ENCODE assay signal across 20 mouse cellular contexts in genomic region chr1:94140518-94140917, GRCm38 (mm10).
DNase-seq lines count a peak whose midpoint lies in the region; ATAC-seq and TF ChIP-seq lines count a peak whose summit lies in the region.
"Had no signal": no experiment of that assay in that cellular context is flagged by ENCODE, and none has a peak within 500 bp of the region (broad histone marks: within the 10 kb centered on the region; RNA-seq: fewer than 3 reads in every experiment).

No protein-coding gene starts in this region.

- H3K4me3 ChIP-seq in forebrain, embryonic 13.5 days: no peak overlapping the region
- H3K4me3 ChIP-seq in forebrain, embryonic 11.5 days (ENCODE audit: low read depth, low read length): no peak overlapping the region
- H3K4me3 ChIP-seq in forebrain, embryonic 15.5 days: no peak overlapping the region
- H3K4me3 ChIP-seq in forebrain, embryonic 10.5 days: no peak overlapping the region
- H3K4me3 ChIP-seq: embryonic facial prominence, embryonic 12.5 days; embryonic facial prominence, embryonic 15.5 days; erythroblast, embryonic 14.5 days; gastrocnemius, adult 2 months had no signal

- no peaks in the 10 kb centered on the region for H3K36me3 ChIP-seq in forebrain, embryonic 13.5 days (ENCODE audit: poor library complexity, severe bottlenecking)
- H3K36me3 ChIP-seq in forebrain, embryonic 11.5 days (ENCODE audit: control insufficient read depth, insufficient read depth, low read length): no peaks in the 10 kb centered on the region
- H3K36me3 ChIP-seq in forebrain, embryonic 15.5 days: no peaks in the 10 kb centered on the region
- no peaks in the 10 kb centered on the region for H3K36me3 ChIP-seq in forebrain, embryonic 10.5 days (replicated peaks)
- H3K36me3 ChIP-seq: embryonic facial prominence, embryonic 12.5 days; embryonic facial prominence, embryonic 15.5 days had no signal

- no peaks in the 10 kb centered on the region for H3K9me3 ChIP-seq in forebrain, embryonic 13.5 days (replicated peaks)
- no peaks in the 10 kb centered on the region for H3K9me3 ChIP-seq in forebrain, embryonic 11.5 days (ENCODE audit: control insufficient read depth, low read length)
- no peaks in the 10 kb centered on the region for H3K9me3 ChIP-seq in forebrain, embryonic 15.5 days
- H3K9me3 ChIP-seq in forebrain, embryonic 10.5 days: no peaks in the 10 kb centered on the region
- H3K9me3 ChIP-seq: embryonic facial prominence, embryonic 12.5 days; embryonic facial prominence, embryonic 15.5 days had no signal

- TF ChIP-seq CTCF in brain, embryonic 14.5 days (IDR thresholded peaks at IDR 0.05; ENCODE audit: borderline replicate concordance, extremely low read depth, insufficient read depth, insufficient read length): no peak

- peak; percentile 55; the same call in 1 of the 2 replicates for ATAC-seq in forebrain, embryonic 13.5 days
- no peak for ATAC-seq in forebrain, embryonic 11.5 days (replicated peaks; ENCODE audit: low FRiP score)
- peak; percentile 39 for ATAC-seq in forebrain, embryonic 15.5 days (replicated peaks)

- no peak overlapping the region for H3K9ac ChIP-seq in forebrain, embryonic 13.5 days
- H3K9ac ChIP-seq in forebrain, embryonic 11.5 days (ENCODE audit: low read length): no peak overlapping the region
- no peak overlapping the region for H3K9ac ChIP-seq in forebrain, embryonic 15.5 days (replicated peaks)
- H3K9ac ChIP-seq: embryonic facial prominence, embryonic 12.5 days; embryonic facial prominence, embryonic 15.5 days had no signal

- WGBS in forebrain, embryonic 13.5 days: 76% methylated on average over 3 of the region's 3 CpGs
- WGBS in forebrain, embryonic 11.5 days: 77% methylated on average over 3 of the region's 3 CpGs
- WGBS in forebrain, embryonic 15.5 days: 52% methylated on average over 3 of the region's 3 CpGs
- WGBS in forebrain, embryonic 10.5 days: 77% methylated on average over 3 of the region's 3 CpGs

- no peaks in the 10 kb centered on the region for H3K4me1 ChIP-seq in forebrain, embryonic 13.5 days
- H3K4me1 ChIP-seq in forebrain, embryonic 11.5 days (replicated peaks; ENCODE audit: control insufficient read depth, insufficient read depth, low read length): no peaks in the 10 kb centered on the region
- H3K4me1 ChIP-seq in forebrain, embryonic 15.5 days: 0 out of 2 replicates have a peak, but pooled peaks cover 4% of the 10 kb centered on the region
- H3K4me1 ChIP-seq in forebrain, embryonic 10.5 days: no peaks in the 10 kb centered on the region
- H3K4me1 ChIP-seq: embryonic facial prominence, embryonic 12.5 days; embryonic facial prominence, embryonic 15.5 days had no signal

- H3K27me3 ChIP-seq in forebrain, embryonic 13.5 days: no peaks in the 10 kb centered on the region
- H3K27me3 ChIP-seq in forebrain, embryonic 11.5 days (ENCODE audit: control insufficient read depth, insufficient read depth, low read length): no peaks in the 10 kb centered on the region
- H3K27me3 ChIP-seq in forebrain, embryonic 15.5 days: no peaks in the 10 kb centered on the region
- H3K27me3 ChIP-seq in forebrain, embryonic 10.5 days (ENCODE audit: poor library complexity, severe bottlenecking): no peaks in the 10 kb centered on the region
- H3K27me3 ChIP-seq: embryonic facial prominence, embryonic 12.5 days; embryonic facial prominence, embryonic 15.5 days had no signal

- H3K27ac ChIP-seq in forebrain, embryonic 13.5 days: no peak overlapping the region
- H3K27ac ChIP-seq in forebrain, embryonic 11.5 days (ENCODE audit: low read depth, low read length): no peak overlapping the region
- no peak overlapping the region for H3K27ac ChIP-seq in forebrain, embryonic 15.5 days (replicated peaks)
- no peak overlapping the region for H3K27ac ChIP-seq in forebrain, embryonic 10.5 days
- H3K27ac ChIP-seq: embryonic facial prominence, embryonic 12.5 days; embryonic facial prominence, embryonic 15.5 days; gastrocnemius, adult 2 months had no signal

- no peak for TF ChIP-seq POLR2A in brain, embryonic 14.5 days (IDR thresholded peaks at IDR 0.05; ENCODE audit: borderline replicate concordance, extremely low read depth, insufficient read depth, insufficient read length, poor library complexity, severe bottlenecking)

- no peak overlapping the region for H3K4me2 ChIP-seq in forebrain, embryonic 13.5 days
- no peak overlapping the region for H3K4me2 ChIP-seq in forebrain, embryonic 11.5 days (ENCODE audit: low read depth, low read length, severe bottlenecking)
- no peak overlapping the region for H3K4me2 ChIP-seq in forebrain, embryonic 15.5 days (replicated peaks)
- H3K4me2 ChIP-seq: embryonic facial prominence, embryonic 12.5 days; embryonic facial prominence, embryonic 15.5 days had no signal

- DNase-seq in forebrain, embryonic 11.5 days (ENCODE audit: low spot score): no peak
- DNase-seq in forebrain, embryonic 10.5 days (ENCODE audit: extremely low spot score, low spot score): no peak
- peak; percentile 45 for DNase-seq in brain, embryonic 14.5 days (ENCODE audit: low read depth)
- DNase-seq in adrenal gland, adult 8-10 months: no peak
- DNase-seq: adrenal gland, adult 2 months; adrenal gland, postnatal 14 days; adrenal gland, postnatal 36 days; cerebellum, adult 11 months; cerebellum, adult 18-20 months; cerebellum, adult 8-10 months; cerebellum, adult 9-11 months; cerebellum, postnatal 14 days; cerebellum, postnatal 36 days; embryo, embryonic 11 days; gastrocnemius, adult 2 months had no signal
